In the genomic region with DNA sequence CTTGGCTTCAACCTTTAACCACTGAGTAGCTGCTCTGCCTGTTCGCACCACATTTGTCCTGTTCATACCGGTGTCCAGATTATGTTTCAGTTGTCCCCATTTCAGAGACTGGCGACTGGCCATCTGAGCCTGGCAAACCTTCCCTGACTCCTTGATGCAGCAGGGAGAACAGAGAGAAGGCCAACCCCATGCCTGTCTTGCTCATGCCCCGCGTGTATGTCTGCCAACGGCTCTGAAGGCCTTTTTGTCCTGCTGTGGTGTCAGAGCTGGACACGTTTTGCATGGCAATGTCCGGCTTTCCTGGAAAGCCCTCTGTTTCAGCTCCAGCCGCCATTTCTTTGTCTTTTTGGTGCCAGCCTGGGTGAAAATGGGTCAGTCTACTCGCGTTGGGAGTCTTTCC, we compare ENCODE assay signal across 11 mouse cellular contexts.
DNase-seq lines count a peak whose midpoint lies in the region; ATAC-seq and TF ChIP-seq lines count a peak whose summit lies in the region.
"Had no signal": no experiment of that assay in that cellular context is flagged by ENCODE, and none has a peak within 500 bp of the region (broad histone marks: within the 10 kb centered on the region; RNA-seq: fewer than 3 reads in every experiment).

No protein-coding gene starts in this region.

- WGBS in hindbrain, embryonic 14.5 days: 82% methylated on average over 11 of the region's 11 CpGs
- WGBS in hindbrain, embryonic 11.5 days: 92% methylated on average over 11 of the region's 11 CpGs
- 82% methylated on average over 11 of the region's 11 CpGs for WGBS in midbrain, postnatal 0 days

- ATAC-seq in hindbrain, embryonic 14.5 days (ENCODE audit: low FRiP score): peak; percentile 74; the same call in 1 of the 2 replicates
- no peak for ATAC-seq in hindbrain, embryonic 11.5 days (ENCODE audit: low FRiP score)
- ATAC-seq in midbrain, postnatal 0 days (ENCODE audit: low FRiP score): peak; percentile 81

- H3K36me3 ChIP-seq in hindbrain, embryonic 14.5 days (replicated peaks; ENCODE audit: control insufficient read depth, insufficient read depth): no peaks in the 10 kb centered on the region
- H3K36me3 ChIP-seq in hindbrain, embryonic 11.5 days (ENCODE audit: control insufficient read depth, insufficient read depth, low read length): no peaks in the 10 kb centered on the region
- H3K36me3 ChIP-seq in midbrain, postnatal 0 days (ENCODE audit: insufficient read depth, low read length): no peaks in the 10 kb centered on the region
- H3K36me3 ChIP-seq: lung, embryonic 15.5 days had no signal

- DNase-seq in hindbrain, embryonic 14.5 days (ENCODE audit: low spot score): peak; percentile 35
- no peak for DNase-seq in hindbrain, embryonic 11.5 days (ENCODE audit: low spot score)
- DNase-seq in cerebellum, adult 9-11 months: peak; percentile 86
- peak; percentile 59 to 62 for DNase-seq in gastrocnemius, postnatal 36 days
- peak; percentile 82 for DNase-seq in midbrain, postnatal 0 days (ENCODE audit: low spot score)
- no peak for DNase-seq in spleen, postnatal 10 days (ENCODE audit: low spot score in 2 of 2)
- no peak for DNase-seq in thymus, postnatal 10 days (ENCODE audit: low spot score in 2 of 2)
- no peak for DNase-seq in ovary, postnatal 10 days (ENCODE audit: low spot score)
- DNase-seq: kidney, adult 18-20 months had no signal

- no peaks in the 10 kb centered on the region for H3K27me3 ChIP-seq in hindbrain, embryonic 14.5 days (ENCODE audit: control insufficient read depth, insufficient read depth, low read length)
- H3K27me3 ChIP-seq in hindbrain, embryonic 11.5 days (ENCODE audit: control insufficient read depth, insufficient read depth, low read length): no peaks in the 10 kb centered on the region
- no peaks in the 10 kb centered on the region for H3K27me3 ChIP-seq in midbrain, postnatal 0 days (ENCODE audit: insufficient read depth, low read length)
- H3K27me3 ChIP-seq: lung, embryonic 15.5 days had no signal

- TF ChIP-seq CTCF in midbrain, postnatal 0 days (IDR thresholded peaks at IDR 0.05): no peak

- no peak overlapping the region for H3K4me3 ChIP-seq in hindbrain, embryonic 14.5 days (replicated peaks; ENCODE audit: low read length)
- H3K4me3 ChIP-seq in hindbrain, embryonic 11.5 days (ENCODE audit: low read depth, low read length): no peak overlapping the region
- no peak overlapping the region for H3K4me3 ChIP-seq in midbrain, postnatal 0 days (ENCODE audit: low read depth, low read length)
- H3K4me3 ChIP-seq: erythroblast, embryonic 14.5 days; lung, embryonic 15.5 days had no signal

- no peak overlapping the region for H3K27ac ChIP-seq in hindbrain, embryonic 14.5 days
- no peak overlapping the region for H3K27ac ChIP-seq in hindbrain, embryonic 11.5 days (ENCODE audit: low read depth, low read length)
- peak overlapping the region; percentile 43; the same call in 1 of the 2 replicates for H3K27ac ChIP-seq in midbrain, postnatal 0 days (ENCODE audit: low read depth, low read length)
- H3K27ac ChIP-seq: lung, embryonic 15.5 days had no signal

- H3K4me2 ChIP-seq in hindbrain, embryonic 14.5 days (replicated peaks): no peak overlapping the region
- no peak overlapping the region for H3K4me2 ChIP-seq in hindbrain, embryonic 11.5 days (replicated peaks; ENCODE audit: low read depth, low read length)
- H3K4me2 ChIP-seq in midbrain, postnatal 0 days (ENCODE audit: low read depth, low read length, poor library complexity, severe bottlenecking): no peak overlapping the region
- H3K4me2 ChIP-seq: lung, embryonic 15.5 days had no signal

- no peak overlapping the region for H3K9ac ChIP-seq in hindbrain, embryonic 14.5 days
- H3K9ac ChIP-seq in hindbrain, embryonic 11.5 days (ENCODE audit: low read depth, low read length): no peak overlapping the region
- H3K9ac ChIP-seq in midbrain, postnatal 0 days (replicated peaks; ENCODE audit: low read length, poor library complexity, severe bottlenecking): no peak overlapping the region
- H3K9ac ChIP-seq: lung, embryonic 15.5 days had no signal

- intact Hi-C loops in gastrocnemius, postnatal 36 days (cut with DNase I): no loop called here

- H3K9me3 ChIP-seq in hindbrain, embryonic 14.5 days (ENCODE audit: control insufficient read depth, low read length): no peaks in the 10 kb centered on the region
- H3K9me3 ChIP-seq in hindbrain, embryonic 11.5 days (ENCODE audit: control insufficient read depth, low read length): no peaks in the 10 kb centered on the region
- no peaks in the 10 kb centered on the region for H3K9me3 ChIP-seq in midbrain, postnatal 0 days (ENCODE audit: low read length)
- H3K9me3 ChIP-seq: lung, embryonic 15.5 days had no signal

- H3K4me1 ChIP-seq in hindbrain, embryonic 14.5 days (replicated peaks; ENCODE audit: control insufficient read depth, insufficient read depth, low read length): no peaks in the 10 kb centered on the region
- no peaks in the 10 kb centered on the region for H3K4me1 ChIP-seq in hindbrain, embryonic 11.5 days (replicated peaks; ENCODE audit: control insufficient read depth, insufficient read depth, low read length)
- no peaks in the 10 kb centered on the region for H3K4me1 ChIP-seq in midbrain, postnatal 0 days (ENCODE audit: insufficient read depth, low read length)
- H3K4me1 ChIP-seq: lung, embryonic 15.5 days had no signal

Comparison
In these comparisons a context has a peak if more than half of its experiments do, and no peak if none do; other contexts are left out.
1. DNase-seq: peak in hindbrain, embryonic 14.5 days (single experiment), cerebellum, adult 9-11 months (single experiment), gastrocnemius, postnatal 36 days (2 of 2) and midbrain, postnatal 0 days (single experiment); none in hindbrain, embryonic 11.5 days (single experiment), spleen, postnatal 10 days (0 of 2), thymus, postnatal 10 days (0 of 2) and ovary, postnatal 10 days (single experiment).